Mouse (Mus musculus): ENCODE data around the gene Ankrd7. TPM values are rescaled to one million over a fixed set of nuclear protein-coding genes. Genes with fewer than 3 reads are reported as not detected.

Ankrd7 gene
- total and polyA plus RNA-seq, 3 experiments, result 0.20 TPM; not detected in 2

DNA sequence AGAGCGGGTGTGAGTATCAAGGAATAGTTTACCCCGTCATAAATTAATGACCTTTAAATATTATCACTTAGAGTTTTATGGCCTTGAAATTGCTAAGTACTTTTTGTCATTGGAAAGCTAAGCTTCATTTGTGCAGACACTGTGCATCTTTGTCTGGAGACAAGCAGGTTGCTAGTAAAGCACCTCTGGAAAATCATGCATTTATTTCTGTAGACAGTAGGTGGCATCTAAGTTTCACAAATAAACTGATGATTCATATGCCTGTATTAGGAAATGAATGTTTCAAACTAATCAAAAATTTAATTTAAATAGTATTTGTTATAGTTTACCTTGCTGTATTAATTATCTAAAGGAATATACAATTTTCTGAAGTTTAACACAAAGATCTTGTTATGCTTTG, 41.1 kb downstream of the Ankrd7 start:
- Histone ChIP-seq H3K9me3 (replicated peaks; ENCODE audit: low read length) (no peaks in the 10 kb centered on the region), H3K27ac (ENCODE audit: insufficient read depth, low read depth) (no peak overlapping the region), H3K4me2 (ENCODE audit: insufficient read depth, low read depth, poor library complexity, severe bottlenecking) (no peak overlapping the region), H3K36me3 (replicated peaks in 1 of 2; ENCODE audit: control insufficient read depth in 1 of 2, insufficient read depth in 1 of 2, low read length in 1 of 2) (no peaks in the 10 kb centered on the region), H3K4me1 (ENCODE audit: control insufficient read depth in 1 of 2, insufficient read depth in 2 of 2) (no peaks in the 10 kb centered on the region), H3K79me2 (replicated peaks; ENCODE audit: control insufficient read depth, extremely low read depth, insufficient read depth, poor library complexity, severe bottlenecking) (no peaks in the 10 kb centered on the region), H3K4me3 (replicated peaks in 1 of 3; ENCODE audit: low read depth in 2 of 3, low read length in 2 of 3, poor library complexity in 1 of 3) (no peak overlapping the region), H3K27me3 (replicated peaks) (no peaks in the 10 kb centered on the region), H3K9ac (ENCODE audit: insufficient read depth, low read depth) (no peak overlapping the region)
- dilution Hi-C loops (cut with MboI; ENCODE audit: extremely low pct_ligation_motif_present, extremely low pct_unique_long_range_greater_than_20kb, low sequenced_read_pairs) (no loop called here), in situ Hi-C loops (cut with MboI; ENCODE audit: low pct_ligation_motif_present, low pct_unique_long_range_greater_than_20kb, low sequenced_read_pairs) (no loop called here)
- DNase-seq (ENCODE audit: extremely low read depth), result peak; percentile 4
- TF ChIP-seq MXI1 (IDR thresholded peaks at IDR 0.05; ENCODE audit: low read depth, low read length), result no peak
- TF ChIP-seq ETS1 (conservative IDR thresholded peaks at IDR 0.05; ENCODE audit: low read depth, low read length), result no peak
- TF ChIP-seq SMC3 (IDR thresholded peaks at IDR 0.05; ENCODE audit: low read depth, low read length), result peak; percentile 22; the same call in 1 of the 2 replicates
- TF ChIP-seq RAD21 (IDR thresholded peaks at IDR 0.05; ENCODE audit: low read depth, low read length), result peak; percentile 62
- TF ChIP-seq E2F4 (IDR thresholded peaks at IDR 0.05; ENCODE audit: insufficient replicate concordance, low read depth, low read length), result no peak
- TF ChIP-seq ZMIZ1 (IDR thresholded peaks at IDR 0.05; ENCODE audit: low read depth, low read length), result no peak
- TF ChIP-seq CTCF (conservative IDR thresholded peaks at IDR 0.05 in 1 of 2, IDR thresholded peaks at IDR 0.05 in 1 of 2; ENCODE audit: low read depth in 2 of 2, low read length in 2 of 2), result peak in 1 of 2 experiments; percentile 46; a peak in 2 of 4 replicates

GRCm38 (mm10) chr6:18913179-18913578, 47.1 kb downstream of the Ankrd7 start:
- Histone ChIP-seq H3K36me3 (replicated peaks in 1 of 2; ENCODE audit: control insufficient read depth in 1 of 2, insufficient read depth in 1 of 2, low read length in 1 of 2) (no peaks in the 10 kb centered on the region), H3K79me2 (replicated peaks; ENCODE audit: control insufficient read depth, extremely low read depth, insufficient read depth, poor library complexity, severe bottlenecking) (no peaks in the 10 kb centered on the region), H3K9me3 (replicated peaks; ENCODE audit: low read length) (no peaks in the 10 kb centered on the region), H3K4me2 (ENCODE audit: insufficient read depth, low read depth, poor library complexity, severe bottlenecking) (no peak overlapping the region), H3K4me1 (ENCODE audit: control insufficient read depth in 1 of 2, insufficient read depth in 2 of 2) (no peaks in the 10 kb centered on the region), H3K27me3 (replicated peaks) (no peaks in the 10 kb centered on the region), H3K9ac (ENCODE audit: insufficient read depth, low read depth) (no peak overlapping the region), H3K4me3 (replicated peaks in 1 of 3; ENCODE audit: low read depth in 2 of 3, low read length in 2 of 3, poor library complexity in 1 of 3) (no peak overlapping the region), H3K27ac (ENCODE audit: insufficient read depth, low read depth) (no peak overlapping the region)
- in situ Hi-C loops (cut with MboI; ENCODE audit: low pct_ligation_motif_present, low pct_unique_long_range_greater_than_20kb, low sequenced_read_pairs), result no loop called here
- DNase-seq (ENCODE audit: extremely low read depth), result no peak
- TF ChIP-seq ELF1 (IDR thresholded peaks at IDR 0.05; ENCODE audit: low read depth, low read length), result no peak
- TF ChIP-seq RAD21 (IDR thresholded peaks at IDR 0.05; ENCODE audit: low read depth, low read length), result peak; percentile 43
- TF ChIP-seq E2F4 (IDR thresholded peaks at IDR 0.05; ENCODE audit: insufficient replicate concordance, low read depth, low read length), result no peak
- no peak for TF ChIP-seq USF1 (IDR thresholded peaks at IDR 0.05; ENCODE audit: low read depth, low read length)
- no peak for TF ChIP-seq CHD2 (IDR thresholded peaks at IDR 0.05; ENCODE audit: low read length)
- TF ChIP-seq CTCF (conservative IDR thresholded peaks at IDR 0.05 in 1 of 2, IDR thresholded peaks at IDR 0.05 in 1 of 2; ENCODE audit: low read depth in 2 of 2, low read length in 2 of 2), result peak in 1 of 2 experiments; percentile 33; a peak in 2 of 4 replicates
- no peak for TF ChIP-seq GABPA (IDR thresholded peaks at IDR 0.05; ENCODE audit: insufficient replicate concordance, low read depth, low read length)
- TF ChIP-seq JUND (conservative IDR thresholded peaks at IDR 0.05; ENCODE audit: low read depth, low read length), result no peak
- no peak for TF ChIP-seq MAX (IDR thresholded peaks at IDR 0.05; ENCODE audit: low read length)
- TF ChIP-seq MYC (IDR thresholded peaks at IDR 0.05; ENCODE audit: low read depth, low read length), result no peak
- no peak for TF ChIP-seq SMC3 (IDR thresholded peaks at IDR 0.05; ENCODE audit: low read depth, low read length)
- no peak for TF ChIP-seq IRF4 (IDR thresholded peaks at IDR 0.05; ENCODE audit: low read depth, low read length)
- TF ChIP-seq NRF1 (IDR thresholded peaks at IDR 0.05; ENCODE audit: low read depth, low read length), result no peak
- TF ChIP-seq EP300 (IDR thresholded peaks at IDR 0.05; ENCODE audit: low read length), result no peak
- dilution Hi-C loops (cut with MboI; ENCODE audit: extremely low pct_ligation_motif_present, extremely low pct_unique_long_range_greater_than_20kb, low sequenced_read_pairs), result no loop called here

Measured in CH12.LX (cell line).